Mouse (Mus musculus) stomach, embryonic 14.5 days (tissue): ENCODE measurements around the gene Mark2. TPM values are rescaled to one million over a fixed set of nuclear protein-coding genes. Genes with fewer than 3 reads are reported as not detected.
A peak's percentile ranks its signal among the peaks of the same experiment; 100 is the strongest.

Source experiments
- ATAC-seq: fragments of 200-750 bp; cut with Nextera tagmentation; 2 replicates; pipeline ENCODE4 v1.8.0; 2017; ENCODE audit warnings: low read depth, moderate TSS enrichment; ENCODE audit not compliant: insufficient number of reproducible peaks, insufficient read depth, low FRiP score
- H3K27ac ChIP-seq: fragments of 300-500 bp; sonication (generic); 2 replicates; pipeline ENCODE4 v1.5.1; 2014; ENCODE audit warnings: mild to moderate bottlenecking, low read length, moderate library complexity, mixed read lengths
- H3K27me3 ChIP-seq: fragments of 300-500 bp; sonication (generic); 2 replicates; pipeline ENCODE4 v1.6.1; 2014; ENCODE audit warnings: low read length, control low read depth, mixed read lengths; ENCODE audit not compliant: control insufficient read depth, insufficient read depth
- H3K36me3 ChIP-seq: fragments of 300-500 bp; sonication (generic); 2 replicates; pipeline ENCODE4 v1.6.1; 2014; ENCODE audit warnings: mild to moderate bottlenecking, control low read depth, low read length, moderate library complexity, mixed read lengths; ENCODE audit not compliant: control insufficient read depth, insufficient read depth
- H3K4me1 ChIP-seq: fragments of 300-500 bp; sonication (generic); 2 replicates; pipeline ENCODE4 v1.6.1; 2014; ENCODE audit warnings: low read length, control low read depth, mixed read lengths; ENCODE audit not compliant: control insufficient read depth, insufficient read depth
- H3K4me2 ChIP-seq: fragments of 300-500 bp; sonication (generic); replicated peaks from 2 replicates; pipeline ENCODE4 v1.6.1; 2014; ENCODE audit warnings: low read depth, low read length, control low read depth
- H3K4me3 ChIP-seq: fragments of 300-500 bp; sonication (generic); 2 replicates; pipeline ENCODE4 v1.5.1; 2014; ENCODE audit warnings: low read depth, low read length, control low read depth
- H3K9ac ChIP-seq: fragments of 300-500 bp; sonication (generic); replicated peaks from 2 replicates; pipeline ENCODE4 v1.6.1; 2014; ENCODE audit warnings: low read depth, mild to moderate bottlenecking, control low read depth, low read length, moderate library complexity, mixed read lengths
- H3K9me3 ChIP-seq: fragments of 300-500 bp; sonication (generic); 2 replicates; pipeline ENCODE4 v1.6.1; 2016; ENCODE audit warnings: low read depth, low read length, control low read depth; ENCODE audit not compliant: control insufficient read depth
- WGBS: fragments of 180-500 bp; shearing (Covaris S2); extraction: QIAGEN DNeasy Blood & Tissue Kit; methylation state at CpG from one replicate; pipeline ENCODE4 v1.1.7; 2014; 5-methylcytosine and 5-hydroxymethylcytosine counted together
- polyA plus RNA-seq: library from polyadenylated mRNA; unstranded; fragments of >200 nt; fragmentation: Nextera tagmentation; extraction: Ambion mirVana; gene quantifications from 2 replicates; pipeline ENCODE4 v1.2.1, GENCODE M21; 2014

Gene Mark2
- polyA plus RNA-seq, 1 experiment from 2014 or later: 63.4 TPM

GRCm38 (mm10) chr19:7305380-7306310 lies 36.0 kb downstream of the Mark2 start:
- no peaks in the 10 kb centered on the region for H3K27me3 ChIP-seq
- H3K9me3 ChIP-seq: no peaks in the 10 kb centered on the region
- WGBS: 57% methylated on average over 10 of the region's 11 CpGs
- H3K4me2 ChIP-seq: no peak overlapping the region
- H3K4me1 ChIP-seq: peaks cover 62% of the 10 kb centered on the region
- ATAC-seq: no peak
- H3K4me3 ChIP-seq: no peak overlapping the region
- H3K27ac ChIP-seq: no peak overlapping the region
- H3K9ac ChIP-seq: no peak overlapping the region
- no peaks in the 10 kb centered on the region for H3K36me3 ChIP-seq

DNA sequence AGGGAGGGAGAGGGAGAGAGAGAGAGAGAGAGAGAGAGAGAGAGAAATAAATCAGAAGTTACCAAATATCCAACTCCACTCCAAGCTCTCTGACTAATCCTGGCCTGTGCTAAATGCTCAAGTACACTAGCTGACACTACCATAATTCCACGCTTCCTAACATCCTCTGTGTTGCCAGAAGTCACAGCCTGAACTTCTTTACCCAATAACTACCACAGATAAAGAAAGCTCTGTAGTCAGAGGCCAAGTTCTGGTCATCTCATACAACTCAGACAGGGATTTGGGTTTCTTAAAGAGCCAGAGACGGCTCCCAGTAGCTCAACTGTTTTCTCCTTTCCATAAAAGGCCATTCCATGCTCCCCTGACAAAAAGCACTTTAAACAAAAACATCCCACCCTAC lies 36.9 kb downstream of the Mark2 start:
- no peaks in the 10 kb centered on the region for H3K36me3 ChIP-seq
- H3K4me3 ChIP-seq: no peak overlapping the region
- H3K4me2 ChIP-seq: no peak overlapping the region
- H3K4me1 ChIP-seq: peaks cover 54% of the 10 kb centered on the region
- H3K27ac ChIP-seq: no peak overlapping the region; the same call in 1 of the 2 replicates
- 59% methylated on average over 2 of the region's 2 CpGs for WGBS
- no peaks in the 10 kb centered on the region for H3K9me3 ChIP-seq
- H3K9ac ChIP-seq: no peak overlapping the region
- H3K27me3 ChIP-seq: no peaks in the 10 kb centered on the region
- no peak for ATAC-seq

DNA sequence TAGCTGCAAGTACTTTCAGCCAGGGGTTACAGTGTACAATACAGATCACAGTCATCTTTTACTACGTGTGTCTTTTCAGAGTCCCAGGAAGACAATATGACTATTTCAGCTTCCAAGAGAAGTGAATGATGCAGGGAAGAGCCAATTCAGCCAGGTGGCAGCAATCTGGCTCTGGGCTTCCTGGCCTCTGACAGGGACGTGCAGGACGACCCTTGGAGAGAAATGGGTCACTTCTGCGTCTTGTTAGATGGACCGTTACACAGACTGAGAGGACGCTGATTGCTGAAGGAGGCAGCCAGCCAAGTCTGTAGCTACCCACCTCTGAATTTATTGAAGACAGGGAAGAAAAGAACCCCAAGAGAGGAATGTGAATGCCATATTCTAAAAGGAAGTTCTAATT lies 37.9 kb downstream of the Mark2 start:
- Histone ChIP-seq H3K4me2 (no peak overlapping the region), H3K9ac (no peak overlapping the region), H3K36me3 (no peaks in the 10 kb centered on the region), H3K27ac (no peak overlapping the region), H3K4me3 (no peak overlapping the region), H3K4me1 (peaks cover 44% of the 10 kb centered on the region), H3K9me3 (no peaks in the 10 kb centered on the region), H3K27me3 (no peaks in the 10 kb centered on the region)
- ATAC-seq: no peak
- 45% methylated on average over 6 of the region's 6 CpGs for WGBS

- Histone ChIP-seq H3K27me3 (no peaks in the 10 kb centered on the region), H3K4me1 (peaks cover 31% of the 10 kb centered on the region; the same call in 1 of the 2 replicates), H3K4me3 (no peak overlapping the region), H3K27ac (peak overlapping the region; percentile 44; the same call in 1 of the 2 replicates), H3K9ac (no peak overlapping the region), H3K9me3 (no peaks in the 10 kb centered on the region), H3K36me3 (no peaks in the 10 kb centered on the region), H3K4me2 (no peak overlapping the region)
- WGBS: 69% methylated on average over 1 of the region's 1 CpGs
- no peak for ATAC-seq
Observed at GRCm38 (mm10) chr19:7302493-7302797, 39.2 kb downstream of the Mark2 start.

GRCm38 (mm10) chr19:7301647-7302492 lies 39.8 kb downstream of the Mark2 start:
- Histone ChIP-seq H3K9me3 (no peaks in the 10 kb centered on the region), H3K27me3 (no peaks in the 10 kb centered on the region), H3K4me1 (peaks cover 26% of the 10 kb centered on the region; the same call in 1 of the 2 replicates), H3K4me3 (no peak overlapping the region), H3K4me2 (no peak overlapping the region), H3K9ac (no peak overlapping the region), H3K27ac (peak overlapping the region; percentile 44; the same call in 1 of the 2 replicates), H3K36me3 (no peaks in the 10 kb centered on the region)
- WGBS: 67% methylated on average over 7 of the region's 7 CpGs
- no peak for ATAC-seq

- H3K4me1 ChIP-seq: peaks cover 19% of the 10 kb centered on the region; the same call in 1 of the 2 replicates
- no peaks in the 10 kb centered on the region for H3K27me3 ChIP-seq
- H3K9me3 ChIP-seq: no peaks in the 10 kb centered on the region
- WGBS: 100% methylated on average over 1 of the region's 1 CpGs
- no peaks in the 10 kb centered on the region for H3K36me3 ChIP-seq
- H3K4me3 ChIP-seq: no peak overlapping the region
- H3K27ac ChIP-seq: no peak overlapping the region
- H3K4me2 ChIP-seq: no peak overlapping the region
- no peak overlapping the region for H3K9ac ChIP-seq
- no peak for ATAC-seq
Observed at GRCm38 (mm10) chr19:7300078-7300477, 41.6 kb downstream of the Mark2 start.

DNA sequence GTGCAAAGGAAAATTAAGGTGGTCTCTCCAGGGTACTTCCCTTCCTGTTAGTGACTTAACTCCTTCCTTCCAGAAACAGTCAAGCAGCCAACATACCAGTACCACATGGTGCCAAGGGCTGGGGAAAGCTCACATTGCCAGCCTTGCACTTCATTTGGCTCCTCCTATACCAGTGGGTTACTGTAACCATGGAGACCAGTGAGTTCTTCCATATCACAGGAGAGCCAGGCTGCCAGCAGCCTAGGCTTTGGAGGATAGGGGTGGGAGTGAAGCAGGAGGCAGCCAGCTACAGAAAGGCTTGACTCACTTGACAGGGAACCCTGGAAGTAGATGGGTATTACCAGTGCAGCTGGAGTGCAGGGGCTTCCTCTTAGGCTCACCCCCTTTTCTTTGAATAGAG lies 42.6 kb downstream of the Mark2 start:
- H3K4me2 ChIP-seq: no peak overlapping the region

DNA sequence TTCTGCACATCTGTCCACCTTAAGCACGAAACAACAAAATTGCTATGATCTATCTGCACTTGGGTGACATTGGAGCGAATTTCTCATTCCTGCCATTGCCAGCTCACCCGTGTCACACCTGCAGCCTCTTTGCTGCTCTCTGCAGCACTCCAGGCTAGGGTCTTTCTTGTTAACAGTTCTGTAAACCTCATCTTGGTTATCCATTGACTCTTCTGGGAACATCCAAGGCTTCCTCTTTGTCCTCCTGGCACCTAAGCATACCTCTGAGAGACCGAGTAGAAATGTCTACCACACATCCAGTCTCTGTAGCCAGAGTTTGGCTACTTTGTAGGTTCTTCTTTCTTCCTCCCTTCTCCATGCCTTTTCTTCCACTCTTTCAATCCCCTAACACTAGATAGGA lies 45.7 kb downstream of the Mark2 start:
- Histone ChIP-seq H3K9ac (no peak overlapping the region), H3K4me1 (peaks cover 29% of the 10 kb centered on the region), H3K4me2 (no peak overlapping the region), H3K27ac (peak overlapping the region; percentile 81), H3K36me3 (no peaks in the 10 kb centered on the region; the same call in 1 of the 2 replicates), H3K9me3 (no peaks in the 10 kb centered on the region), H3K4me3 (no peak overlapping the region), H3K27me3 (no peaks in the 10 kb centered on the region)
- WGBS: 76% methylated on average over 4 of the region's 4 CpGs
- ATAC-seq: no peak

More for the DNA sequence above, 42.6 kb downstream of the Mark2 start:
- H3K9me3 ChIP-seq: no peaks in the 10 kb centered on the region
- H3K36me3 ChIP-seq: no peaks in the 10 kb centered on the region
- no peak overlapping the region for H3K9ac ChIP-seq
- H3K27me3 ChIP-seq: no peaks in the 10 kb centered on the region
- H3K4me3 ChIP-seq: no peak overlapping the region
- no peak; the same call in 1 of the 2 replicates for ATAC-seq
- H3K27ac ChIP-seq: no peak overlapping the region
- H3K4me1 ChIP-seq: peaks cover 24% of the 10 kb centered on the region
